Mouse (Mus musculus) CH12.LX (cell line): ENCODE measurements around the gene Bmpr2. TPM values are rescaled to one million over a fixed set of nuclear protein-coding genes. Genes with fewer than 3 reads are reported as not detected.

ENCODE experiments used
- DNase-seq: peaks from one replicate; pipeline ENCODE4 v3.0.0-alpha.2; 2013; ENCODE audit errors: extremely low read depth
- H3K27ac ChIP-seq: 2 replicates; pipeline ENCODE4 v1.5.1; 2012; ENCODE audit warnings: low read depth, mild to moderate bottlenecking, control low read depth, moderate library complexity; ENCODE audit not compliant: insufficient read depth
- H3K27me3 ChIP-seq: replicated peaks from 2 replicates; pipeline ENCODE3; 2012; ENCODE audit warnings: inconsistent platforms
- H3K36me3 ChIP-seq, 2 experiments: replicated peaks in 1 of 2; 2 replicates each; pipeline versions ENCODE3 to v1.6.1; 2012; ENCODE audit warnings: inconsistent platforms in 1 of 2, low read length in 1 of 2, mild to moderate bottlenecking in 1 of 2, mixed read lengths in 1 of 2, moderate library complexity in 1 of 2; ENCODE audit not compliant: control insufficient read depth in 1 of 2, insufficient read depth in 1 of 2
- H3K4me1 ChIP-seq, 2 experiments: 2 replicates each; pipeline ENCODE4 v1.6.1; 2012; ENCODE audit warnings: inconsistent platforms in 1 of 2, moderate library complexity in 1 of 2; ENCODE audit not compliant: insufficient read depth in 2 of 2, control insufficient read depth in 1 of 2
- H3K4me2 ChIP-seq: 2 replicates; pipeline ENCODE4 v1.6.1; 2012; ENCODE audit warnings: low read depth, mild to moderate bottlenecking, control low read depth; ENCODE audit not compliant: poor library complexity, insufficient read depth, severe bottlenecking
- H3K4me3 ChIP-seq, 3 experiments: fragments of 150-350 bp in 1 of 3; sonication (generic) in 1 of 3; replicated peaks in 1 of 3; 2 replicates each; pipeline versions ENCODE3 to v1.5.1; 2011 to 2012; ENCODE audit warnings: low read depth in 2 of 3, low read length in 2 of 3, mild to moderate bottlenecking in 2 of 3, moderate library complexity in 2 of 3, control low read depth in 1 of 3, improper control_type of control experiment in 1 of 3, inconsistent platforms in 1 of 3, mixed read lengths in 1 of 3; ENCODE audit not compliant: poor library complexity in 1 of 3
- H3K79me2 ChIP-seq: replicated peaks from 2 replicates; pipeline ENCODE4 v1.6.1; 2012; ENCODE audit warnings: mild to moderate bottlenecking, moderate library complexity; ENCODE audit not compliant: control insufficient read depth, poor library complexity, insufficient read depth, severe bottlenecking; ENCODE audit errors: extremely low read depth
- H3K9ac ChIP-seq: 2 replicates; pipeline ENCODE4 v1.6.1; 2012; ENCODE audit warnings: low read depth, mild to moderate bottlenecking, control low read depth, moderate library complexity; ENCODE audit not compliant: insufficient read depth
- H3K9me3 ChIP-seq: replicated peaks from 2 replicates; pipeline ENCODE3; 2012; ENCODE audit warnings: low read length, inconsistent platforms, mixed read lengths
- BHLHE40 ChIP-seq: IDR thresholded peaks from 2 replicates; pipeline ENCODE4 v1.6.1; 2011; ENCODE audit warnings: mild to moderate bottlenecking, low read depth, low read length, improper control_type of control experiment
- CHD1 ChIP-seq: IDR thresholded peaks from 2 replicates; pipeline ENCODE4 v1.6.1; 2012; ENCODE audit warnings: low read depth, low read length, improper control_type of control experiment, inconsistent platforms
- ELF1 ChIP-seq: IDR thresholded peaks from 2 replicates; pipeline ENCODE4 v1.6.1; 2014; ENCODE audit warnings: low read depth, mild to moderate bottlenecking, inconsistent platforms, low read length, improper control_type of control experiment
- EP300 ChIP-seq: IDR thresholded peaks from 2 replicates; pipeline ENCODE4 v1.6.1; 2011; ENCODE audit warnings: low read length, improper control_type of control experiment
- ETS1 ChIP-seq: conservative IDR thresholded peaks from 2 replicates; pipeline ENCODE4 v1.6.1; 2012; ENCODE audit warnings: low read depth, mild to moderate bottlenecking, inconsistent platforms, low read length, improper control_type of control experiment, moderate library complexity
- GABPA ChIP-seq: IDR thresholded peaks from 2 replicates; pipeline ENCODE4 v1.6.1; 2012; ENCODE audit warnings: low read depth, low read length, improper control_type of control experiment, inconsistent platforms; ENCODE audit not compliant: insufficient replicate concordance
- IRF4 ChIP-seq: IDR thresholded peaks from 2 replicates; pipeline ENCODE4 v1.6.1; 2014; ENCODE audit warnings: low read depth, mild to moderate bottlenecking, inconsistent platforms, low read length, improper control_type of control experiment
- JUN ChIP-seq: IDR thresholded peaks from 2 replicates; pipeline ENCODE4 v1.6.1; 2011; ENCODE audit warnings: low read depth, mild to moderate bottlenecking, low read length, improper control_type of control experiment, moderate library complexity; ENCODE audit not compliant: insufficient read depth
- JUND ChIP-seq: conservative IDR thresholded peaks from 2 replicates; pipeline ENCODE4 v1.6.1; 2011; ENCODE audit warnings: low read depth, low read length, improper control_type of control experiment
- MAZ ChIP-seq: IDR thresholded peaks from 2 replicates; pipeline ENCODE4 v1.6.1; 2012; ENCODE audit warnings: low read depth, mild to moderate bottlenecking, inconsistent platforms, low read length, improper control_type of control experiment, moderate library complexity
- MXI1 ChIP-seq: IDR thresholded peaks from 2 replicates; pipeline ENCODE4 v1.6.1; 2011; ENCODE audit warnings: mild to moderate bottlenecking, low read depth, low read length, improper control_type of control experiment
- POLR2A ChIP-seq: IDR thresholded peaks from 2 replicates; pipeline ENCODE4 v1.6.1; 2011; ENCODE audit warnings: low read depth, mild to moderate bottlenecking, improper control_type of control experiment, low read length
- SIN3A ChIP-seq: IDR thresholded peaks from 2 replicates; pipeline ENCODE4 v1.6.1; 2012; ENCODE audit warnings: low read length, improper control_type of control experiment, inconsistent platforms
- TCF12 ChIP-seq: IDR thresholded peaks from 2 replicates; pipeline ENCODE4 v1.6.1; 2014; ENCODE audit warnings: low read depth, mild to moderate bottlenecking, inconsistent platforms, low read length, improper control_type of control experiment
- UBTF ChIP-seq: IDR thresholded peaks from 2 replicates; pipeline ENCODE4 v1.6.1; 2012; ENCODE audit warnings: low read depth, mild to moderate bottlenecking, inconsistent platforms, low read length, improper control_type of control experiment, moderate library complexity
- USF1 ChIP-seq: IDR thresholded peaks from 2 replicates; pipeline ENCODE4 v1.6.1; 2014; ENCODE audit warnings: low read depth, mild to moderate bottlenecking, inconsistent platforms, low read length, improper control_type of control experiment
- USF2 ChIP-seq: conservative IDR thresholded peaks from 2 replicates; pipeline ENCODE4 v1.6.1; 2011; ENCODE audit warnings: low read depth, low read length, improper control_type of control experiment
- ZC3H11A ChIP-seq: IDR thresholded peaks from 2 replicates; pipeline ENCODE4 v1.6.1; 2012; ENCODE audit warnings: low read depth, mild to moderate bottlenecking, inconsistent platforms, low read length, improper control_type of control experiment
- dilution Hi-C: fragments of 300-500 bp; cut with MboI; formaldehyde crosslinking; loops from 2 replicates; pipeline ENCODE4 v1.14.3; 2020; ENCODE audit warnings: low sequenced_read_pairs; ENCODE audit not compliant: extremely low pct_unique_long_range_greater_than_20kb, extremely low pct_ligation_motif_present
- in situ Hi-C: fragments of 300-500 bp; cut with MboI; formaldehyde crosslinking; loops from 3 replicates; pipeline ENCODE4 v1.14.3; 2019; ENCODE audit warnings: low sequenced_read_pairs, low pct_ligation_motif_present, low pct_unique_long_range_greater_than_20kb, mixed read lengths
- polyA plus RNA-seq: library from polyadenylated mRNA; unstranded; fragments of >175 nt; gene quantifications from 2 replicates; pipeline ENCODE4 v1.2.1, GENCODE M21; 2012; ENCODE audit warnings: low read depth; ENCODE audit not compliant: insufficient read length
- total RNA-seq, 2 experiments: library from RNA; depleted of rRNA; stranded (reverse); fragments of 300-350 nt in 1 of 2; fragments of >200 nt in 1 of 2; gene quantifications; 2 replicates each; pipeline ENCODE4 v1.2.3; 2012 to 2014

Gene Bmpr2
- total and polyA plus RNA-seq, 3 experiments: 3.6 to 5.0 (median 4.7) TPM

DNA sequence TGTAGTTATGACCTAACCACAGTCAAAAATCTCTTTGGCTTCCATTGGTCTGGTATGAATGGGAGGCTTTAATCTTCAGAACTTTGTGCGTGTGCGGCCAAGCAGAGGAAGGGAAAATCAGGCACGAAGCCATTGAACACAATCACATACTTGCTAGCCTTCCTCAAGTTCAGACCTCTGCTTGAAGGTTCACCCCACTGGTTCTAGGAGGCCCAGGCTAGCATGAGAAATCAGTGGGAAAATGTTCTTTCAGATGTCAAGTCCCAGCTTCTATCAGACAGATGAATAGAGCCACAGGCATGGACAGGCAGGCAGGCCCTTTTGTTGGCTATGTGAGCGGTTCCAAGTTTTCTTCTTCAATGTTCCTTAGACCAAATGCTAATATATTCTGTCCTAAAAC is 32.5 kb upstream of the Bmpr2 start:
- in situ Hi-C loops (no loop called here), dilution Hi-C loops (no loop called here)
- Histone ChIP-seq H3K27ac (no peak overlapping the region), H3K79me2 (no peaks in the 10 kb centered on the region), H3K4me1 (no peaks in the 10 kb centered on the region), H3K4me2 (no peak overlapping the region), H3K9me3 (no peaks in the 10 kb centered on the region), H3K36me3 (no peaks in the 10 kb centered on the region), H3K4me3 (no peak overlapping the region), H3K9ac (no peak overlapping the region), H3K27me3 (no peaks in the 10 kb centered on the region)
- no peak for DNase-seq
- TF ChIP-seq ZC3H11A (no peak), BHLHE40 (no peak), SIN3A (no peak), EP300 (no peak), CHD1 (no peak), MAZ (no peak), MXI1 (no peak), ETS1 (no peak), JUND (no peak), UBTF (no peak), USF2 (no peak), IRF4 (no peak), POLR2A (no peak), USF1 (no peak), JUN (no peak)

- in situ Hi-C loops (no loop called here), dilution Hi-C loops (no loop called here)
- H3K36me3 ChIP-seq: no peaks in the 10 kb centered on the region
- H3K4me2 ChIP-seq: no peak overlapping the region
- no peak overlapping the region for H3K4me3 ChIP-seq
- no peaks in the 10 kb centered on the region for H3K9me3 ChIP-seq
- no peaks in the 10 kb centered on the region for H3K27me3 ChIP-seq
- no peaks in the 10 kb centered on the region for H3K79me2 ChIP-seq
- H3K4me1 ChIP-seq: no peaks in the 10 kb centered on the region
- no peak for DNase-seq
- H3K9ac ChIP-seq: no peak overlapping the region
- H3K27ac ChIP-seq: no peak overlapping the region
- TF ChIP-seq BHLHE40 (no peak), IRF4 (no peak), JUN (no peak), ZC3H11A (no peak), GABPA (no peak), JUND (no peak), ELF1 (no peak), TCF12 (no peak)
Measured at GRCm38 (mm10) chr1:59734076-59734475, 29.1 kb upstream of the Bmpr2 start.
